Mouse (Mus musculus) layer of hippocampus, postnatal 36 days (tissue): ENCODE results near the gene Itpr2. TPM values are rescaled to one million over a fixed set of nuclear protein-coding genes. Genes with fewer than 3 reads are reported as not detected.

Experiments used
- DNase-seq, 2 experiments: peaks; one replicate each; pipeline ENCODE4 v3.0.0; 2022
- total RNA-seq, 2 experiments: library from RNA; stranded (reverse); gene quantifications; 2 replicates each; pipeline ENCODE4 v1.2.3; 2021

Itpr2 gene
- total RNA-seq, result 10 to 100 TPM; 15.7 to 21.3 TPM

DNA sequence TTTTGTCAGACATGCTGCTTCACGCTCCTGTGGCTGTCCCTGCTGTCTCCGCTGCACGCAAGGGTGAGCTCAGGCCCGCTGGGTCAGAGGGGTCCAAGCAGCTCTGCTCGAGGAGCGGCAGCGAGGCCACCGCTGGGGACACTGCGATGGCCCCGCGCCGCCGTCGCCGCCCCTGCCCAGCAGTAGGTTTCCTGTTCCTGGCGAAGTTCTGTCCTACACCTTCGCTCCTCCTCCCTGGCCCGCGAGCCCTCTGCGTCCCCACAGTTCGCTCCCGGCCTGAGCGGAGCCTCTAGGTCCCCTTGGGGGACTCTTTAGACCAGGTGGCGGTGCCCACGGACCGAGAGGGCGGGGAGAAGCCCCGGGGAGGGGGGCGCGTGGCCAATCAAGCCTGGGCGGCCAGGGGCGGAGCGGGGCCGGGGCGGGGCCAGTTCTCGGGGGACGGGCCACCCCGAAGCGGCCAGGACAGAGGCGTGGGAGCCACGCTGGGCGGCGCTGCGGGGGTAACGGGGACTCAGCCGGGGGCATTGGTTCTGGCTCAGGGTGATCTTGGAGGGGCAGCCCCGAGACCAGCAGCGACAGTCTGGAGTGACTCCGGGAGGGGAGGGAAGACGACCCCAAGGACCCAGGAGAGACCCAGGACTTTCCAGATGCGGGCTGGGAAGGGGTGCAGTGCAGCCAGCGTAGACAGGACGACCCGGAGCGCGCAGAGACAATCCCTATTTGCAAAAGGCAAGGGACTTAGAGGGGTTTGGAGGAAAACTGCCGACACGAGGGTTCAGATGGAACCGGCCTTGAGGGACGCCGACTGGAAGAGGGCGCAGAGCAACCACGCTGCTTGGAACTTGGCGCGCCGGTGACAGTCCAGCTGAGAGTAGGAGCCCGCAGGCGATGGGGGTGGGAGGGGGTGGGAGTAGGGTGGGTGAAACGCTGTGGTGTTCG is at the start of gene Itpr2:
Gene Itpr2 (minus strand): TSS at position 358 of the 939 bp plus-strand sequence.
- peak; percentile 77 to 78 for DNase-seq

DNA sequence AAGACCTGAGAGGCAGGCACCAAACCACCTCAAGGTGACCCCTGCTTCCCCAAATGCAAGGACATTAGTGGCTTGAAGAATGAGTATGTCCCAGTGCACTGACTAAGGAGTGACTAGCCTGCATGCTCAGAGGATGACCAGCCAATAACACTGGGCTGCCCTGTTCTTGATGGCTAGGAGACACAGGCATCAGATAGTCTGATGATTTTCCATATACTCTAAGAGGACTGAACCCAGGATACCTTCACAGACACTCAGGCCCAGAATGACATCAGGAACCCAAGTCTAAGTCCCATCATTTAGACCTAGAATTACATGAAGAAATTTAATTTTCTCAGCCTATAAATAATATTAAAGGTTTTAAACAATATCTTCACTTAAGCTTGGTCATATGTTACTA is 49.3 kb upstream of the Itpr2 start:
- no peak for DNase-seq

DNA sequence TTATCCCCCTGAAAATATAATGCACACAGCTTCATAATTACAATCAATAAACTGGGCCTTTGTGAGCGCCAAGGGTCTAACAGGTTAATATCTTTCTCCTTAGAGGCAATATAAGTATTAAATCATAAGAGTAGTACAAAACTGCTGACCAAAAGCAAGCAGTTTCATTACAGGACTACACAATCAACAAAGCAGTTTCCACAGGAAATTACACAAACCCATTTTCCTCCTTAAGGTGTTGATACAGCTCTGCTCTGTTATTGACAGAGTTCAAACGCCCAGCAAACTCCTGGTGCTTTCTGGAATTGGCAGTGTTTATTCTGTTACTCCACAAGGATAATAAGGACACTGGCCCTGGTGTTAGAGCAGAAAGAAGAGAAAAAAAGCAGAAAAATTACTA is 48.4 kb upstream of the Itpr2 start:
- no peak for DNase-seq

DNA sequence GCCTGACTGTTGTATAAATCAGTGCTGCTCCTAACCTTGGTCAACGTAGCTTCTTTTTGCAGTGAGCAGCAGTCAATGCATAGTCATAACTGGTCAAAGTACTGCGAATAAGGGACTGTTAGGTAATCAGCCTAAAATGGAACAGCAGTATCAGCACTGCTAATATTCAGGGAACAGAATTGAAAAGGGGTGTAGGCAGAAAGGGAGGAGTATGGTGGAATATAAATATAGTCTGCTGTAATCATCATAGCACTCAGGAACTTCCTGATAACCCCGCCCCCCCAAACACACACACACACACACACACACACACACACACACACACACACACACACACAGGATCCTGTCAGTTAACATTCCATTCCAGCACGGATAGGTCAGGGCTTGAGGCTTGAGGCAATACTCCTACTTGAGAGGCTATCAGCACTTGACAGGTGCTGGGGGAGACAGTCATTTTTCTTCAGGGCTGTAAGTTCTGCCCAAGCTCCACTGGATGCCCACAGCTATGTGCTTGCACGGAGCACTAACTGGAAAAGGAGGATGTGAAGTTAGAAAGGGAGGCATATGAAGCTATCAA is 43.4 kb upstream of the Itpr2 start:
- no peak for DNase-seq

DNA sequence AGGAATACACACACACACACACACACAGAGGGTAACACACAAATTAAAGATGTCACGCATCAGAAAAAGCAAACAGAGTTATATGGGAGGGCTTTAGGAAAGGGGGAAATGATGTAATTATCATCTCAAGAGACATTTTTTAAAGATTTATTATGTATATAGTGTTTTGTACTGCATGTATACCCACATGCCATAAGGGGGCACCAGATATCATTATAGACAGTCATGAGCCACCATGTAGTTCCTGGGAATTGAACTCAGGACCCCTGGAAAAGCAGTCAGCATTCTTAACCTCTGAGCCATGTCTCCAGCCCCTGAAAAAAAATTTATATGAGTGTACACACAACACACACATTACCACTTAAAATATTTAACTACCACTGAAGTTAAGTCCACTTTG is 42.6 kb upstream of the Itpr2 start:
- DNase-seq, result no peak

DNA sequence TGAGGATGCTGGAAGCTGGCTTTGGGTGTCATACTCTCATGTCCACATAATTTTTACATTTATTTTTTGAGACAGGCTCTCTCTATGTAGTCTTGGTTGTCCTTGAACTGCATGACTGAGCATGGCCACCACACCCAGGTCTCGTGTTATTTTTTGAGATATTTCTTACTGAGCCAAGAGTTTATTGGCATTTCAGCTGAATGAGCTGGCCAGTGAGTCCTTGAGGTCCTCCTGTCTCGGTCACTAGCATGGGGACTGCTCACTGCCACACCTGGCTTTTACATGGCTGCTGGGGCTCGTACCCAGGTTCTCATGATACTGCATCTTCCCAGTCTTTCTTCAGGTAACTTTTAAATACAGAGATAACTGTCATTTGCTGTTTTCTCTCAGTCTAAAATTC is 38.4 kb upstream of the Itpr2 start:
- no peak for DNase-seq

DNA sequence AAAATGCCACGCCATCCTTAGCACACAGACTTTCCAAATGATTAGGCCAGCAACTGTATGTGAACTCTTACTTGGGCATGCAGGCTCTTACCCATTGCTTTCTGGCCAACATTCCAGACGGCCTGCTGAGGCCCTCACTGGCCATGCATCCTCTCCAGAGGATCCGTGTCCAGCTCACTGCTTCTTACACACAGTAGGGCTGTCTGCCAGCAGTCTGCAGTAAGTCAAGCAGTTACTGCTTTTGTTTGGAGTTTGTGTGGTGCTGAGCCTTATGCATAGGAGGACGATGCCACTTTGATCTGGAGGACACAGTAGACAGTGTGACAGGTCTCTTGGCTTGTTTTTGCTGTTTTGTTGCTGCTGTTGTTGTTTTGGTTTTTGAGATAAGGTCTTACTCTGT is 36.6 kb upstream of the Itpr2 start:
- DNase-seq, result no peak

DNA sequence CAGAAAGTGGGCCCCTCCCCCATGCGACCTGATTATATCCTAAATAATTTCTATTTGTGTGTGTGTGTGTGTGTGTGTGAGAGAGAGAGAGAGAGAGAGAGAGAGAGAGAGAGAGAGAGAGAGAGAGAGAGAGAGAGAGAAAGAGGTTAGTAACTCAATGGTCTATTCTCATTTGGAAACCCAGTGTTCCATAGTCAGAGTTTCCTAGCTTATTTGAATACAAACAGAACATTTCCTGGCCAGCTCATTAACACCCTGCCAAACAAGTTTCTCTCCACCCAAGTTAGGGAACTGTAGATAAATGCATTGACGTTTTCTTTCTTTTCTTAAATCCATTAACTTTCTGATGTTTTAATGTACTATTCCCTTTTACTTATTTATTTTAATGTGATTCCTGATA is 36.0 kb upstream of the Itpr2 start:
- no peak for DNase-seq

DNA sequence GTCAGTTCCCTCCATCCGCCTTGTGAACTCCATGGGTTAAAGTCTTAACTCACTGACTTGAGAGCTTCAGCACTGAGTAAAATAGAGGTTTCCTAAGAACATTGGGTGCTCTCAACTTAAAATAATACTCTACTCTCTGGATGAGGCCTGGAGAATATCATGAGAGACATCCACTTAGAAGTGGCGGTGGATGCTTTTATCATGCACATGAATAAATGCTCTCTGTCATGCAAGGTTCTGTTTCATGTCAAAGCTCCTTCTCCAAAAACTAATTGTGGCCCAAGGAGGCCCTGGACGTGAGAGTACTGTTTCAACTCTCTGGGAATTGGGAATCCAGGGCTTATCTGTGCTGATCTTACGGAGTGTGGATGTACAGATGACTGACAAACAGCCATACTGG is 35.1 kb upstream of the Itpr2 start:
- no peak for DNase-seq

DNA sequence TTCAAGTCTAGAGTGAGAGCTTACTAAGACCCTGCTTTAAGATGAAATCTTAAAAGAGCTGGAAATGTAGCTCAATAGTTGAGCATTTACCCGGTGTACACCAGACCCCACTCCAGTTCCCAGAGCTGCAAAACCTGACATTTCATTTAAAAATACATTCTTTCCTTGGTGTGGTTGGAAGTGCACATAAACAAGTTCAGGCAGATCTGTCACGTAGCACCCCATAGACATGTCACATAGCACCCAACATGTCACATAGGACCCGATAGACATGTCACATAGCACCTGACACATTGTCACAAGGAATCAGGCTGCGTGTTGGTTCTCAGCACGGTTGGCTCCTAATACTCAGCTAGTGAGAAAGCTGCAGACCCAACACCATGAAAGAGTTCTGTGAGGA is 33.5 kb upstream of the Itpr2 start:
- DNase-seq, result no peak

DNA sequence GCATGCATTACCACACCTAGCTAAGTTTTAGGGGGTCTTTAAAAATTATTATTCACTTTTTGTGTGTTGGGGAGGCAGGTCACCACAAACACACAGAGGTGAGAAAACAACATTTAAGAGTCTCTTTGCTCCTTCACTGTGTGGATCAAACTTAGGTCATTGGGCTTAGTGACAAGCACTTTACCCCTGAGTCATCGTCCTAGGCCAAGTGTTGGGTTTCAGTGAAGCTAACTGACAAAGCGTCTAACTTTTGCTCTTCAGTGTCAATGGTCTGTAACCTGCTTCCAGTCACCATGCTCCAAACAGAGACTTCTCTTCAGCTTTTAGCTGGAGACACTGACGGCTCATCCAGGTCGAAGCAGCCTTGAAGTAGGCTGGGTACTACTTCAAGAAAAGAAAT is 31.1 kb upstream of the Itpr2 start:
- no peak for DNase-seq

DNA sequence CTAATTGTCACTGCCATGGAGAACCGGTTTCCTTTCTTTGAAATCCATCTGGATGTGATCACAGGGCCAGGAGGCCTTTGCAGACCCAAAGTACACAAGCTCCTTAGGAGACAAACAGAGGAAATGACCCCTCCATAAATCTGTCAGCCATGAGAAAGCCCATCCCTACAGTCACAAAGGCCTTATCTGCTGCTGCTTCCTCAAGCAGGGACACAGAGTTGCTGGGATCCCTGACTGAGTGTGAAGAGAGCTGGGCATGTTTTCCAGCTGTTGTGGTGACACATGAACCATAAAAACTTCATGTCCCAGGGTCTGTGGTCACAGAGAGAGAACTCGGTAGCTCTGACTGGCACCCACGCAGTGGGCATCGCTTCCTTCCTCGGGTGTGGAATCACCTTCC is 28.7 kb upstream of the Itpr2 start:
- no peak for DNase-seq

DNA sequence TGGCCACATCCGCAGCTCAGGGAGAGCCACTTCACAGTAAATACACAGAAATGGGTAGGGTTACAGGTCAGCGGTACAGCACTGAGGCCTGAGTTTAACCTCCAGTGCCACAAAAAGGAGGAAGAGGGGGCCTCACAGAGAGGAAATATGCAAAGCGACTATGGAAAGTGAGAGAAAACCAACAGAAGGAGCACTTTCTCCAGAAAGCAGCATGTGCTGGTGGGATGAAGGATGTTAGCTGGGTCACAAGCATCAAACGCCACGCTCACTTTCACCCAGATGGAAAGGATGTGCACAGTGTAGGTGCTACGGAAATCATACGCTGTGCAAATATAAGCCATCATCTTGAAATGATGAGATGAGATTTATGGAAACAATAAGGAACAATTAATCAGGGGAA is 28.3 kb upstream of the Itpr2 start:
- no peak for DNase-seq

DNA sequence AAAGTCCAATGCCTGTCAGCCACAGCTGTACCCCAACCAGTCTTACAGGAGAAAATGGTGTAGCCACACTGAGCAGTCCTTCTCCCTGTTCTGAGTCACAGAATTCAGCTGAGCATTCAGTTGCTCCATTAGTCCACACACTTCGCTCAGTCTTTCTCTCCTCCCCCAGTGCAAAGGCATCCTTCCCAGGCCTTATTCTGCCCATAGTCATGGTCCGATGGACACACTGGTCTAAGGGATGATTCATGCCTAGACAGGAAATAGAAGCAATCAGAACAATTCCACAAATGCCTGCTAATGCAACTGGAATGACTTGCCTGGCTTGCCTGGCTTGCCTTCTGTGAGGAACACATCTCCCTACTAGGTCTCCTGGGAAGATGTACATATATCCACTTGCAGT is 25.5 kb upstream of the Itpr2 start:
- no peak for DNase-seq

DNA sequence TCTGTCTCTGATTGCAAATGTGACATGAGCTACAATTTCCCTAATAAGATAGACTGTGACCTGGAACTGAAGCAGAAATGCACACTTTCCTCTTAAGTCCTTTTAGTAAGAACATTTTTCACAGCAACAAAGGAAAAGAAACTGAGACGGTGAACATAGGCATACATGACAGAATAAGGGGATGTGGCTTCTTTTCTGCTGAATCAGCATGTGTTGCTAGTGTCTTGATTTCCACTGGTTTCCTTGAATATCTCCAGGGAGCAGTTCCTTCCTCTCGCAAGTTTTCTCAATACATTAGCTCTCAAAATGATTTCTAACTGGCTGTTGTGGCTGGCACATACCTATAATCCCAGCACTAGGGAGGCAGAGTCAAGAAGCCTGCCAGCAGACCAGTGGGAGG is 23.5 kb upstream of the Itpr2 start:
- DNase-seq, result no peak

DNA sequence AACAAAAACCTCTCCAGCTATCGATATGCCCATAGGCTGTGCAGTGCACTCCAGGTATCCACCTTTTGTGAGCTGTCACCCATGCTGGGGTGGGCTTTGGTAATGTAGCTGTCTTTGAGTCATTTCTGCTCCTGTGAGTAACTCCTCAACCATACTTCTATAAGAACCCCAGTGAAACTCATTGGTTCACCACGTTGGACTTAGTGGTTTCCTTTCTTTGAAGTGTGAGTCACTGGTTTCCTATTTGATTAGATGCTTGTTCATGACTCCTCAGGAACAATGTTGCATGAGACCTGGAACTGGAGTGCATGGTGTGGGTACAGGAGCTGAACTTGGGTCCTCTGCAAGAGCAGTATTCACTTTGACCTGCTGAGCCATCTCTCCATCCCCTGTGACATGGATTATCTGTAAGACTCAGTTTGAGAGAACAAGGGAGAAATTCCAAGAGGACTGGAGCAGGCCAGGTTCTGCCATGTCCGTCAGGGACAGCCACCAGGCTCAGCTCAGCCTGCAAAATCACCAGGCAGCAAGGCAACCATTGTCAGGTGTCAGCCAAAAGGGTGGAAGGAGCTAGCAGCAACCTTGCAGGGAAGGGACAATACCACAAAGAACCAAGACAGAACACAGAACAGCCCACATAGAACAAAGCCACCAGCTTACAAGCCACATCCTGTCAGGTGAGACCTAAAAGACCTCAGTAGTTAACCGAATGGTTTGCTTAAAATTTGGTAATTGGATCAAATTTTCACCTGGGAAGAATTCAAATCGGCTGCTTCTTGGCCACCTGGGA is 19.6 kb upstream of the Itpr2 start:
- no peak for DNase-seq

DNA sequence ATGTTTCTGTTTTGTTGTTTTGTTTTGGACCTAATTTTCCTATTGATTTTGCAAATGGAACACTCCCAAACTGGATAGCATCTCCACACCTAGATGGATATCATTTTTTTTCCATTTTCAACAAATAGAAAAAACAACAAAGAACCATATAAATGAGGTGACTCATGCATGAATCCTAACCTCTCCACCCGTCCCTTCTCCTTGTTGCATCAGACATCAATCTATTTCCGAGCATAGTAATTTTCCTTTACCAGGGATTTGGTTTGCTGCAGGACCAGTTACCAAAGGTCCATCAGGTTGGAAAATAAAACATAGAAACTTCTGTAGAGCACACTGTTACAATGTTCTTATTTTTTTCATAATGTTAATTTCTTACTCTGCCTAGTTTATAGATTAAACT is 17.0 kb upstream of the Itpr2 start:
- DNase-seq, result no peak

DNA sequence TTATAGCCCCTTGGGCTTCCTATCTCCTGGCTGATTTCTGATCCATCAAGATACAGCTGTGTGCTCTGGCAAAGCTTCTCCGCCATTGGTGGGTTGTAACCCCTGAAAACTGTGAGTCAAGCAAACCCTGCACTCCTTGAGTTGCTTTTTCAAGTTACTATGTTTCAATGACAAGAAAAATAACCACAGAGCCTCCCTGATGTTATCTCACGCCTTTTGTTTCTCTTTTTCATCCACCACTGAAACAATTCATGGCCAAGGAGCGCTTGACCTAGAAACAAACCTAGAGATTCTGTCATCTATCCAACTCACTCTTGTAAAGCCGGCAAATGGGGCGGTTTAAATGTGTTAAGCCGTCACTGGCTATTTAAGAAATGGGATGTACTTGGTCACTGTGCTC is 13.9 kb upstream of the Itpr2 start:
- DNase-seq, result no peak

DNA sequence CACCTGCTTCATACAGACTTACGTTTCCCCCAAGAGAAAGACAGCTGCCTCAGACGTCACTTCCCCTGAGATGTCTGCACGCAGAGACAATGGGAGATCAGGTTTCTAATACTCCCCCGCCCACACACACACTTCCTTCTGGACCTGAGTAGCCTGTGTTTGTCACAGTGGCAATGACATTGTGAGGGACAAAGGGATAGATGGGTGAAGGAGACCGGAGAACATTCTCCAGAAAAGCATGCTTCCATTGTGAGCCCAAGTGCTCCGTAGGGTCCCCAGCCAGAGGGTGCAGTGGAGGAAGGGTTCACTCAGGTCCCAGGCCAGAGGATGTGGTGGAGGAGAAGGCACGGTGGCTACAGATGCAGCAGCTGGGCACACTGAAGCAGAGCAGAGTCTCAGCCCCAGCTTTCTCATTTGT is 12.5 kb upstream of the Itpr2 start:
- no peak for DNase-seq

DNA sequence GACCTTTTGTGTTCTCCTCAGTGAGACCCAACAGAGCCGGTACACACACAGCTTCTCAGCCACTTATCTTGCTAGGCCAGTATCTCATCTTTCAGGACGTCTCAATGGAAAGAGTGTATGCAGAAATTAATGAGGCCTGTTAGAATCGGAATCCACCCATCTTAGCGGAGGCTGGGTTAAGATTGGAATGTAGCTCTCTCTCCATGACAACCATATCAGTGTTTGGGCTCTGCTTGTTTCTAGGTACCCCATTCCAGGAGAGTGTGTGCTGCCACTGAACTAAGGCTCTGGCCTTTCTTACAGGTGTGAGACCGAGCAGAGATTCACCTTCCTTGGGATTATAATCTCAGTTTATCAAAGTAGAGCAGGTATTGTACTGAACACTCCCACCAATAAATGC is 11.9 kb upstream of the Itpr2 start:
- DNase-seq, result no peak

DNA sequence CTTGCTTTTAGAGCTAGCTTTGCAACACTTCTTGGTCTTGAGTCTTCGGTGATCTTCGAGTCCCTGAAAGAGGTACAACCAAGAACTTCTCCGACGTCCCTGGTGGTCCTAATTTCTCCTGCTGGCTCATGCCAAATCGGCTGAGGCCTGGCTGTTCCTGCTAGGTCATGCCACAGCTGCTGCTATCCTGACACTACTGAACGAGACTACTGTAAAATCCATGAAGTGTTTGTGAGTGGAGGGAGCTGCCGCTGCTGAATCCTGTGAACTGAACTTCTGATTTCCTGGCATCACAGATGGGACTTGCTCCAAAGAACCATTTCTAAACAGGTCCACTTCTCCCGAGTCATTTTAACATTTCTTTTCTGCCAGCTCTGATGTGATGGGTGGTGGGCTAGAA is 11.4 kb upstream of the Itpr2 start:
- DNase-seq, result no peak

DNA sequence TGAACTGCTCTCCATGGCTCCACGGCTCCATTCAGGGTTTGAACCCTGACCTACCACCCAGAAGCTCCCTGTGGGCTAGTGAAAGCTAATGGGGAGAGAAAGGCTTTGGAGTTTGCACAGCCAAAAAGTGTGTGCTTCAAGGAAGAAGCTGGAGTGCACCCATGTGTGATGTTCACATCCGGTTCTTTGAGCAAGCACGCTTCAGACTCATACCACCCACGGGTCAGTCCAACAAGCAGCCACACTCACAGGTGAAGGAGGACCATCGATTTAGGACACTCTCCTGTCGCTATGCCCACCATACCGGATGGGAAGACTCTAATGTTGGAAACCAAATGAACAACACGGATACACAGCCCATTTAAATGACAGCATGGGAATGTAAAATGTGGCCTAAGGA is 9.5 kb upstream of the Itpr2 start:
- no peak for DNase-seq

DNA sequence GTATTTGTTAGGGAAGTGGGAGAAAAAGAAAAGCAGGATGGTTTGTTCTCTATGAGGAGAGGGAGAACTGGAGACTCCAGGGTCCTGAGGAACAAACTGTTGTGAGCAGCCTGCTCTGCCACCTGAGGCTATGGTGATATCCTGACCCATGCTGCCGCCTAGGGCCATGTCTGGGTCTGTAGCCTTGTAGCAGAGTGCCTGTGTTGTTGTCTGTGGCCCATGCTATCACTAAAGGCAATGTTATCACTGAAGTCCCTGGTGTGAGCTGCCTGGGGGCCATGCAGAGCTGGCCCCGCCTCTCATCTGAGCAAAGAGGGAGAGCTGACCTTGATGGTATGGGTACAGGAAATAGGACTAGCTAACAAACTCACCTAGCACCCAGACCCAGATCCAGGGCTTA is 7.9 kb upstream of the Itpr2 start:
- DNase-seq, result no peak

DNA sequence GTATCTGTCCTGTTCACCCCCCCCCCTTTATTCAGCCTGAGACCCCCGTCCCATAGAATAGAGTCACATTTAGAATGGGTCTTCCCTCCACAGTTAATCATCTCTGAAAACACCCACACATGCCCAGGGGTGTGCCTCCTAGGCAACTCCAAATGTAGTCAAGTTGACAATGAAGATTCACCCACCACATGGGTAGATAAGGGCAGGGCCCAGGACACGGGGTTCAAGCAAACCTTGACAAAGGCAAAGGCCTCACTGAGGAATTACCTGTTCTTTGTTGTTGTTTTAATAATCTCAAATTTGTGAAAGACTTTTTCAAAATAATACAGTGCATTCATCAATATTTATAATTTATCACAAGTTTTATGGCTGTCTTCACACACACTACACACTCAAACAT is 2.4 kb upstream of the Itpr2 start:
- DNase-seq, result no peak
